Mouse (Mus musculus): ENCODE data around the gene Tmigd3.

The Tmigd3 gene

GRCm38 (mm10) chr3:105933926-105934325 lies 63.2 kb downstream of the Tmigd3 start:
- no peak for DNase-seq (ENCODE audit: low spot score)

GRCm38 (mm10) chr3:105935033-105935432 lies 64.3 kb downstream of the Tmigd3 start:
- no peak for DNase-seq (ENCODE audit: low spot score)

GRCm38 (mm10) chr3:105936111-105936510 lies 65.4 kb downstream of the Tmigd3 start:
- DNase-seq (ENCODE audit: low spot score), result no peak

GRCm38 (mm10) chr3:105951348-105951747 lies 80.6 kb downstream of the Tmigd3 start:
- DNase-seq (ENCODE audit: low spot score), result no peak

GRCm38 (mm10) chr3:105957235-105957634 lies 86.5 kb downstream of the Tmigd3 start:
- no peak for DNase-seq (ENCODE audit: low spot score)

GRCm38 (mm10) chr3:105958204-105958603 lies 87.5 kb downstream of the Tmigd3 start:
- no peak for DNase-seq (ENCODE audit: low spot score)

- DNase-seq (ENCODE audit: low spot score), result peak; percentile 95
Measured at GRCm38 (mm10) chr3:105958974-105959580, 88.4 kb downstream of the Tmigd3 start, which contains the start of gene Wdr77. TSS of gene Wdr77 (plus strand) at chr3:105959369.

- DNase-seq (ENCODE audit: low spot score), result no peak
Measured at GRCm38 (mm10) chr3:105959585-105959984, 88.9 kb downstream of the Tmigd3 start.

- no peak for DNase-seq (ENCODE audit: low spot score)
Measured at GRCm38 (mm10) chr3:105959999-105960398, 89.3 kb downstream of the Tmigd3 start, which contains the start of gene Atp5f1. TSS of gene Atp5f1 (minus strand) at chr3:105960099.

GRCm38 (mm10) chr3:105960700-105961099 lies 90.0 kb downstream of the Tmigd3 start:
- DNase-seq (ENCODE audit: low spot score), result no peak

- no peak for DNase-seq (ENCODE audit: low spot score)
Measured at GRCm38 (mm10) chr3:105971831-105972446, 101.2 kb downstream of the Tmigd3 start.

GRCm38 (mm10) chr3:105973411-105973810 lies 102.7 kb downstream of the Tmigd3 start, which contains the start of gene Ovgp1:
TSS of gene Ovgp1 (plus strand) at chr3:105973711.
- DNase-seq (ENCODE audit: low spot score), result no peak
